Mouse (Mus musculus) mouse trophoblast stem cell (cell line): ENCODE measurements around the gene Rapgef3.

ENCODE experiments used
- in situ Hi-C, 2 experiments: fragments of 300-500 bp; cut with MseI, MboI; formaldehyde crosslinking; loops; 2 replicates in 1 of 2; 3 replicates in 1 of 2; pipeline ENCODE4 v1.15.1; 2025

The Rapgef3 gene

GRCm38 (mm10) chr15:97793386-97794153 is 25.8 kb upstream of the Rapgef3 start:
- in situ Hi-C loops, result no loop called here

DNA sequence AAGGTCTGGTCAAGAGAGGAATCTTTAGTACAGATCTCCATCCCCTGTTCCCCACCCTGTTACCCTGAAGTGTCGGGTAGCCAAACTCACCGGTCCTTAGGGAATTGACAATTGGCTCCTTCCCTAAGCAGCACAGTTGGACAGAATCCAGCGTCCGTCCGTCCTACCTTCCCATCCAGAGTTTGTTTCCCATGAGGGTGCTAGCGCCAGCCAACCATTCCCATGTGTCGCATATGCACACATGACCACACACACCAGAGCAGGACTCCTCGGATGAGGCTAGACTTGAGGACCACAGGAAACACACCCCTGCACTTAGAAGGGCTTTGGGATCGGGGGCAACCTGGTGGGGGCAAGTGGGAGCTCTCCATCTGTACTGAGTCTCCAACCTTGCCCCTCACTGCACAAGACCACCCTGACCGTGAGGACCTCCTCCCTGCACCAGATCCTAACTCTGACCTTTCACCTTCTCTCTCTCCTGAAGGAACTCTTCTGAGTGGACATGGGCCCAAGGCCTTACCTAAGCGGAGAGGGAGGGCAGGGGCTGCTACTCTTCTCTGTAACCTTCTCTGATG is 23.4 kb upstream of the Rapgef3 start:
- in situ Hi-C loops, result no loop called here

DNA sequence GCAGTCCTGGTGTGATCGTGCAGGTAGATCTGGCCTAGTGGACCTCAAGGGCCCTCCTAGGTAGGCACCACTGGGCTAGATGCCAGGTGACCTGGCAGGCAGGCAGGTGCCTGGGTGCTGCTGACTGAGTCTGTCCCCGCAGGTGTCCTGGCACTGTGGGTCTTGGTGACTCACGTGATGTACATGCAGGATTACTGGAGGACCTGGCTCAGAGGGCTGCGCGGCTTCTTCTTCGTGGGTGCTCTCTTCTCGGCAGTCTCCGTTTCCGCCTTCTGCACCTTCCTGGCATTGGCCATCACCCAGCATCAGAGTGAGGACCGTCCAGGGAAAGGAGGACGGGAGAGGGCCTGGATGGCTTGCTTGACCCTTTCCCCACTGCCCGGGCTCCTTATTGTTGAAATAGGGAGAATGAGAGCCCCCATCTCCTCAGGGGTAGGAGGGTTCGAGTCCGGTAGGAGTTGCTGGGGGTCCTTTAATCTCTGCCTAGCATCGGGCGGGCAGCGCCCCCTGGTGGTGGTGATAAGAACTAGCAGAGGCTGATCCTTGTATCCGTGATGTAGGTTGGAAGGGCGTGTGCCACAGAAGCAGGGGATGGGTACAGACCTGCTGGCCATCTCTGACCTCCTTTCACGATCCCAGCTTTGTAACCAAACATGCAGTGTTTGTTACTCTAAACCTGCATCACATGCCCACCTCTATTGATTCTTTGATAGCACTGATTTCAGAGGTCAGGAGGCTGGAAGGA is 22.2 kb upstream of the Rapgef3 start:
- in situ Hi-C loops, result loop anchor here in 1 of 2 experiments (10.0 kb wide), 1 partner anchor 75 kb away; no protein-coding TSS in a partner anchor

DNA sequence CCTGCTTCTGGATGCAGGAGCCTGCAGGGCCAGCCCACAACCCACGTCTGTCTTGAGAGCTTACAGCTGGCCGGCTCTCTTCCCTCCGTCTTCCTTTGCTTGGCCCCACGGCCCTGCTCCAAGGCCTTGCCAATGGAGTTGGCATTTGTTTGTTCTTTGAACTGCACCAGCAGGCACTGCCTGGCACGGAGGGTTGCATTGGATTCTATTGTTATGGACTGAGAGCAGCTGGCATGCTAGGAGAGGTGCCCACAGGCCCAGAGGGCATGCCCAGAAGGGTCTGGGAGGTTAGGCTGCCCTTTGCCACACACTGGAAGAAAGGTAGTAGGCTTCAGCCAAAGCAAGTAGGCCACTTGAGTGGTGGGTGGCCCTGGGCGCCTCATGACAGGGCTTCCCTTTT is 21.0 kb upstream of the Rapgef3 start:
- in situ Hi-C loops, result loop anchor here in 1 of 2 experiments (10.0 kb wide), 1 partner anchor 74 kb away; no protein-coding TSS in a partner anchor

DNA sequence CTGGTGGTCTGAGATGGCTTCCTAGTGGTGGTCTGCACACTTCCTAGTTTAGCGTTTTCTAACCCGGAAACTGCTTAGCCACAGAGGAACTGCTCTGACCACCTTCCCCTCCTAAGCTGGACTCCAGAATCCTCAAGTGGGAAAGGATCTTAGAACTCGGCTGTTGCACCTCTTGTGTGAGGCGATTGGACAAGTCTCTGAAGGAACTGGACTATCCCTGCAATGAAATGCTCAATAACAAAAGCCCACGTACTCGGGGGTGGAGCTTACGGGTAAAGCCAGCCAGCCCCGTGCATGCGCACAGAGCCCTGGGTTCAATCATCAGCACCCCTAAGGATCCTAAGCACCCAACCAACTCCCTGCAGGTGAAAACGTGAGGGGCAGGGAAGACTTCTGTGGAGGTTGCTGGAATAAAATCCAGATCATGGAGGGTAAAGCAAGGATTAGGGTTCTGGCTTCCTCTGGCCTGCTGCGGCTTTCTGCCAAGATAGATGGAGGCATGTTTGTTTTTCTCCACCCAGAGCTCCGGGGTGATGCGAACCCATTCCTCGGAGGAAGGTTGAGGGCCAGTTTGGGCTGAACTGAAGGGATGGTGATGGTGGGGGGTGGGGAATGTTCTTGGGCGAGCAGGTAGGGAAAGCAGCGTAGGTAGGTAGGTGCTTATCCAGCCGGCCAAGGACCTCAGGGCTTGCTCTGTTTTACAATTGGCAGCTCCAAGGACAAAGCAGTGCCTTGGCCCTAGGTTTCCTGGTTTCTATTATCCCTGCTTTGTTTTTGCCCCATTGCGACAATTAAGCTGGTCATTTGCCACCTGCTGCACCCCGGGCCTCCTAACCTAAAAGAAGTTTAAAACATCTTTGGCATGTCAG is 20.3 kb upstream of the Rapgef3 start:
- in situ Hi-C loops, result loop anchor here in 1 of 2 experiments (10.0 kb wide), 1 partner anchor 73 kb away; no protein-coding TSS in a partner anchor

DNA sequence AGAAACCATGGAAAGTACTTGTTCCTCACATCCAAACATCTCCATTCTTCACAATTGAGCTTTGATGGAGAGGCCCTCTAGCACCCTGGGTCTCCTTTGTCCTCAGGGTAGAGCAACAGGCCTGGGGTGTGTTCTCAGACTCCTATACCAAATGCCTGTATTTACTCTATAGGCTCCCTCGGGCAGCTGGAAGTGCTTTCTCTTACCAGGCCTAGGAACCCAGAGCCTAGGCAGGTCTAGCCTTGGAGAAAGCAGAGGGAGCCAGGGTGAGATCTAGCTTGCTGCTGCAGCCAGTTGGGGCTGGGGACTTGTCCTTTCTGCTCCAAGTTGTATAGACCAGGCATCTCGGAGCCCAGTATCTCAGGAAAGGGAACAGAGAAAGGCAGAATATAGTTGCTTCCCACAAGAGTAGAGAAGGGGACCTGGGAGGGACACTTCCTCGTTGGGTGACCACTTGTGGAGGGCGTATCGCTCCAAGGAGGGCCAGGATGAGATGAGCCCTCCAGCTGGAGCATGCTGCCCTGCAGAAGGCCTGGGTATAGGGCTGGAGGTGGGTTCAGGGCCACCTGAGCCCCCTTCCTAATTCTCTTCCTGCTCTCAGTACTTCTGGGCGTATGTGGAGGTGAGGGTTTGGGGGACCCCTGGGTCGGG is 19.5 kb upstream of the Rapgef3 start:
- in situ Hi-C loops, result loop anchor here in 1 of 2 experiments (10.0 kb wide), 1 partner anchor 72 kb away; no protein-coding TSS in a partner anchor

GRCm38 (mm10) chr15:97786412-97787112 is 18.8 kb upstream of the Rapgef3 start:
- in situ Hi-C loops, result loop anchor here in 1 of 2 experiments (10.0 kb wide), 1 partner anchor 72 kb away; no protein-coding TSS in a partner anchor

GRCm38 (mm10) chr15:97785731-97786411 is 18.1 kb upstream of the Rapgef3 start:
- in situ Hi-C loops, result loop anchor here in 1 of 2 experiments (10.0 kb wide), 1 partner anchor 71 kb away; no protein-coding TSS in a partner anchor

- in situ Hi-C loops, result loop anchor here (5.0 to 10.0 kb wide), 2 partner anchors 37 to 70 kb away; no protein-coding TSS in a partner anchor
These were observed 16.9 kb upstream of the Rapgef3 start for GRCm38 (mm10) chr15:97784561-97785161.

DNA sequence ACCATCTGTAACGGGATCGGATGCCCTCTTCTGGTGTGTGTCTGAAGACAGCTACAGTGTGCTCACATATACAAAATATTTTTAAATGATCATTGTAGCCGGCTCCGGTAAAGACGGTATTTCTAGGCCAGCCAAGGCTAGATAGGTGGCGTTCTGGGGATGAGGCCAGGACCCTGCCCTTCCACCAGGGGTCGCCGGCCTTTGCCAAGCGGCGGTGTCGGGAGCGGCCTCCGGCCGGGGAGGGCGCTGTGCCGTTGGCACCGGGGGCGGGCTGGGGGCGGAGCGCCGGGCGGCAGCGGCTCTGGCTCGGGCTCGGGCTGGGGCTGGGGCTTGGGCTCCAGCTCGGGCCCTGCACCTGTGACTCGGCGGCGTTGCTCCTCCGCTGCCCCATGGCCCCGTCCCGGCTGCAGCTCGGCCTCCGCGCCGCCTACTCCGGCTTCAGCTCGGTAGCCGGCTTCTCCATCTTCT is 16.4 kb upstream of the Rapgef3 start:
- in situ Hi-C loops, result loop anchor here (5.0 to 10.0 kb wide), 2 partner anchors 37 to 69 kb away; no protein-coding TSS in a partner anchor

DNA sequence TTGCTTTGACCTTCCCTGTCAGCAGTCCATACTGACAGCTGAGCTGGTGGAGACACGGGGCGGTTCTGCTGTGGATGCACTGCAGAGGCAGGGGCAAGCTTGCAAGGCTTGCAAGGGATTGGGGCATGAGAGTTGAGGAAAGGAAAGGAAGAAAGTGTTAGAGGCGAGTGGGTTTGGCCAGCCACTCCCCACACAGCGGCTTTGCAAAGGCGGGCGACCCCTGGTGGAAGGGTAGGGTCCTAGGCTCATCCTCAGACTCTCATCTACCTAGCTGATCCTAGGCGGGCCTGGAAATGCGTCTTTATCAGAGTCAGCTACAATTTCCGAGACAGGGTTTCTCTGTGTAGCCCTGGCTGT is 15.0 kb upstream of the Rapgef3 start:
- in situ Hi-C loops, result loop anchor here (5.0 to 10.0 kb wide), 2 partner anchors 35 to 68 kb away; no protein-coding TSS in a partner anchor

- in situ Hi-C loops, result loop anchor here (5.0 to 10.0 kb wide), 2 partner anchors 35 to 67 kb away; no protein-coding TSS in a partner anchor
These were observed 14.4 kb upstream of the Rapgef3 start for GRCm38 (mm10) chr15:97781961-97782748.

DNA sequence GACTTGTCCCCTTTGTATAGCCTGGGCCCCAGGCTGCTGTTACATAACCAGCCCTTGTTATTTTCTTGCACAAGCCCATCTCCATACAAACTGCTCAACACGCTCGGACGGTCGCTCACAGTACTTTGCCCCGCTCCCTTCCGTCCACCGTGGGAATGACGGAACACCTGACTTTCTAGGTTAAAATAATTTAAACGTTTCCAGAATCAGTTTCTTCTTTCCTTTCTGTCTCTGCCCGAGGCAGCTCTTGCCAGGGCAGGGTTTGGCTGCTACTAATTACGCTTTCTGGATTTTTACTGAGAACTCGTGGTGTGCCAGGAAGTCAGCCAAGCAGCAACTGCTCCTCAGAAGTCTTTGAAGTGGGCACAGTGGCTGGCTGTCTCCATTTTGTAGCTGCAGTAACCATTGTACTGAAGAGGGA is 12.8 kb upstream of the Rapgef3 start:
- in situ Hi-C loops, result loop anchor here (5.0 to 10.0 kb wide), 2 partner anchors 33 to 66 kb away; no protein-coding TSS in a partner anchor

- in situ Hi-C loops, result loop anchor here in 1 of 2 experiments (5.0 kb wide), 1 partner anchor 62 kb away; no protein-coding TSS in a partner anchor
These were observed 11.8 kb upstream of the Rapgef3 start for GRCm38 (mm10) chr15:97779576-97779975.

DNA sequence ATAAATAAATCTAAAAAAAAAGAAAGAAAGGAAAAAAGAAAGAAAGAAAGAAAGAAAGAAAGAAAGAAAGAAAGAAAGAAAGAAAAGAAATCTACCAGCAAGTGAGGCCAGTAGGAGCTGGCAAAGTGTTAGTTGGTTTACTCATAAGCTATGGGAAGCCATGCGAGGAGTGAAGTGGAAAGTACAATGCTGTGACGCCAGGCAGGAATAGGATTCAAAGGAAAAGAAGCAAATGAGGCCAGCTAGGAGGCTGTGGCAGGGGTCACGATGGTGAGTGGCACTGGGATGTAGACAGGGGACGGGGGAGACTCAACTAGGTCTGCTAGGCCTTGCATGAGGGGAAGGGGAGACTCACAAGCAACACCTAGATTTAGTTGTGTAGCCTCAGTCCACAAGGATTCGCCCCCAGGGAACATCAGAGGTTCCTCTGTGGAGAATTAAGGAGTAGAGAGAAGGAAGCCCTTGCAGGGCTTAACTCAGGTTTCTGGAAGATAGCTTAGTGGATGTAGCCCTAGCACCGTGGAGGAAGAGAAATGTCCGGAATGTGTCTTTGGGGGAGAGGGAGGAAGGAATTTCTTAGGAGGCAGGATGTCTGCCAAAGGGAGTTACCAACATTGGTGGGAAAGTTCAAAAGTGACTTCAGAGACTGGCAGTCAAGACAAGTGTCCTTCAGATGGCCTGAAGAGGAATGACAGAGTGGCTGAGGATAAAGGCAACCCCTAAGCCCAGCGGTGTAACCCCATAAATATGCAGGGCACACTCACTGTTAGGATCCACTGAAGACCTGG is 10.7 kb upstream of the Rapgef3 start, which contains the start of gene Slc48a1:
Gene Slc48a1 (plus strand): TSS at position 210 of the 788 bp plus-strand sequence.
- in situ Hi-C loops, result loop anchor here in 1 of 2 experiments (5.0 kb wide), 1 partner anchor 61 kb away; no protein-coding TSS in a partner anchor

GRCm38 (mm10) chr15:97776919-97777318 is 9.1 kb upstream of the Rapgef3 start:
- in situ Hi-C loops, result loop anchor here in 1 of 2 experiments (5.0 kb wide), 1 partner anchor 60 kb away; no protein-coding TSS in a partner anchor
